Mouse (Mus musculus): ENCODE measurements around the gene Slc25a53. TPM values are rescaled to one million over a fixed set of nuclear protein-coding genes. Genes with fewer than 3 reads are reported as not detected.
A peak's percentile ranks its signal among the peaks of the same experiment; 100 is the strongest.

Slc25a53 gene
- total and polyA plus RNA-seq, 3 experiments = 3.1 to 3.5 (median 3.3) TPM

DNA sequence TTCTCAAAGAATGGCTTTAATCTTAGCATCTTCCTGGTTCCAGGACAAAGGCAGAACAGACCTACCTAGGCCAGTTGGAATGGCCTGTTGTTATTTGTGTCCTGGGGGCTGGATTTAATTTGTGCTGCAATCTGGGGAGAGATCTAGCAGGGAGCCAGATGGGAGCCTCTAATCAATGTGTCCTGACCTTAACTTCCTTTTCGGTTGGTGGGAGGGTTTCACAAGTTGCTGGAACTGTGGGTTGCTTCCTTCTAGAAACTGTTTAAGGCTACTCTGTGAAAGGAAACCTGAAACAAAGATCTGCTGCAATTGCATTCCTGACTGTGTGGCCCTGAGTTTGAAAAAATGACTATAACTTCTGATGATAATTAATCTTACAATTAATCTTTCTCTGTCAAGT, 20.4 kb downstream of the Slc25a53 start:
- H3K9ac ChIP-seq (ENCODE audit: insufficient read depth, low read depth) = no peak overlapping the region
- H3K9me3 ChIP-seq (replicated peaks; ENCODE audit: low read length) = no peaks in the 10 kb centered on the region
- H3K27ac ChIP-seq (ENCODE audit: insufficient read depth, low read depth) = no peak overlapping the region
- no peaks in the 10 kb centered on the region for H3K79me2 ChIP-seq (replicated peaks; ENCODE audit: control insufficient read depth, extremely low read depth, insufficient read depth, poor library complexity, severe bottlenecking)
- no peaks in the 10 kb centered on the region for H3K4me1 ChIP-seq (ENCODE audit: control insufficient read depth in 1 of 2, insufficient read depth in 2 of 2)
- TF ChIP-seq GABPA (IDR thresholded peaks at IDR 0.05; ENCODE audit: insufficient replicate concordance, low read depth, low read length) = no peak
- no peak for TF ChIP-seq ETS1 (conservative IDR thresholded peaks at IDR 0.05; ENCODE audit: low read depth, low read length)
- TF ChIP-seq ZKSCAN1 (IDR thresholded peaks at IDR 0.05; ENCODE audit: borderline replicate concordance, low read depth, low read length) = no peak
- no peak for TF ChIP-seq ZC3H11A (IDR thresholded peaks at IDR 0.05; ENCODE audit: low read depth, low read length)
- TF ChIP-seq CHD1 (IDR thresholded peaks at IDR 0.05; ENCODE audit: low read depth, low read length) = no peak
- TF ChIP-seq ZNF384 (IDR thresholded peaks at IDR 0.05; ENCODE audit: low read depth, low read length) = no peak
- TF ChIP-seq MXI1 (IDR thresholded peaks at IDR 0.05; ENCODE audit: low read depth, low read length) = no peak
- TF ChIP-seq RCOR1 (conservative IDR thresholded peaks at IDR 0.05; ENCODE audit: low read depth, low read length) = no peak
- no peak for TF ChIP-seq ZMIZ1 (IDR thresholded peaks at IDR 0.05; ENCODE audit: low read depth, low read length)
- no peak for TF ChIP-seq EP300 (IDR thresholded peaks at IDR 0.05; ENCODE audit: low read length)
- no peak for TF ChIP-seq BHLHE40 (IDR thresholded peaks at IDR 0.05; ENCODE audit: low read depth, low read length)
- no peak for TF ChIP-seq USF1 (IDR thresholded peaks at IDR 0.05; ENCODE audit: low read depth, low read length)
- no peak for TF ChIP-seq RAD21 (IDR thresholded peaks at IDR 0.05; ENCODE audit: low read depth, low read length)
- no peak for TF ChIP-seq TCF12 (IDR thresholded peaks at IDR 0.05; ENCODE audit: low read depth, low read length)
- TF ChIP-seq SMC3 (IDR thresholded peaks at IDR 0.05; ENCODE audit: low read depth, low read length) = no peak
- TF ChIP-seq MAZ (IDR thresholded peaks at IDR 0.05; ENCODE audit: low read depth, low read length) = no peak
- TF ChIP-seq NELFE (IDR thresholded peaks at IDR 0.05; ENCODE audit: low read depth, low read length) = no peak
- no peak overlapping the region for H3K4me2 ChIP-seq (ENCODE audit: insufficient read depth, low read depth, poor library complexity, severe bottlenecking)
- no peak for DNase-seq (ENCODE audit: extremely low read depth)
- no peaks in the 10 kb centered on the region for H3K27me3 ChIP-seq (replicated peaks)
- peaks cover 3 to 15% of the 10 kb centered on the region in 2 experiments for H3K36me3 ChIP-seq (replicated peaks in 1 of 2; ENCODE audit: control insufficient read depth in 1 of 2, insufficient read depth in 1 of 2, low read length in 1 of 2)
- dilution Hi-C loops (cut with MboI; ENCODE audit: extremely low pct_ligation_motif_present, extremely low pct_unique_long_range_greater_than_20kb, low sequenced_read_pairs) = no loop called here
- in situ Hi-C loops (cut with MboI; ENCODE audit: low pct_ligation_motif_present, low pct_unique_long_range_greater_than_20kb, low sequenced_read_pairs) = loop anchor here (5.0 to 25.0 kb wide), 2 partner anchors 40 to 280 kb away; partner anchors contain the start of genes Morf4l2, Tmsb15b1, Tmsb15b2 and Tmsb15l
- no peak overlapping the region for H3K4me3 ChIP-seq (replicated peaks in 1 of 3; ENCODE audit: low read depth in 2 of 3, low read length in 2 of 3, poor library complexity in 1 of 3)

DNA sequence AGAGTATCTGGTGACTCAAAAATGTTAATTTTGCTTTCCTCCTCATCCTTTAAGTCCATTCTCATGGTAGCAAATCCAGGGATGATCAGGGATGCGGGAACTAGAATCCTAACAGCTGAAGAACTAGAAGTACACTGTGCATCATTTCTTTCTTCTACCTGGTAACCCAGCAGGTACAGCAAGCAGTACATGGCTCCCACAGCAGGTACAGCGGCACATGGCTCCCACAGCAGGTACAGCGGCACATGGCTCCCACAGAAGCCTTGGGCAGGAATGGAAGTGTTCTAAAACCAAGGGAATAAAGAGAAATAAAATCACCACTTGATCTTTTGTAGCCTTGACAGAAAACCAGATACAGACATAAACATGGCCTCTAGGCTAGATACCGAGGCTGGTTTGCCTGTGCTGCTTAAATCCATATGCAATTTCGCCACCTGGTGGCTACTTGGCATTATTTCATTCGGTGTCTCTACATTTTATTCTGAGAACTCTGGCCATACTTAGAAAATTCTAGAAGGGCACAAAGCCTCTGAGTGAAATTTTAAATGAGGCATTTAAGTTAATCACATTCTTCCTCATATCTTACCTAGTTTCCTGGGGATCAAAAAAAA, 22.9 kb downstream of the Slc25a53 start:
- peaks cover 3 to 22% of the 10 kb centered on the region in 2 experiments for H3K36me3 ChIP-seq (replicated peaks in 1 of 2; ENCODE audit: control insufficient read depth in 1 of 2, insufficient read depth in 1 of 2, low read length in 1 of 2)
- TF ChIP-seq MYC (IDR thresholded peaks at IDR 0.05; ENCODE audit: low read depth, low read length) (no peak), ZC3H11A (IDR thresholded peaks at IDR 0.05; ENCODE audit: low read depth, low read length) (peak; percentile 56), SMC3 (IDR thresholded peaks at IDR 0.05; ENCODE audit: low read depth, low read length) (peak; percentile 89), CTCF (conservative IDR thresholded peaks at IDR 0.05 in 1 of 2, IDR thresholded peaks at IDR 0.05 in 1 of 2; ENCODE audit: low read depth in 2 of 2, low read length in 2 of 2) (peak; percentile 23 to 83; a peak in 3 of 4 replicates), BHLHE40 (IDR thresholded peaks at IDR 0.05; ENCODE audit: low read depth, low read length) (no peak), RAD21 (IDR thresholded peaks at IDR 0.05; ENCODE audit: low read depth, low read length) (peak; percentile 87), SIN3A (IDR thresholded peaks at IDR 0.05; ENCODE audit: low read length) (no peak)
- H3K27ac ChIP-seq (ENCODE audit: insufficient read depth, low read depth) = no peak overlapping the region
- H3K27me3 ChIP-seq (replicated peaks) = no peaks in the 10 kb centered on the region
- DNase-seq (ENCODE audit: extremely low read depth) = peak; percentile 63
- no peaks in the 10 kb centered on the region for H3K4me1 ChIP-seq (ENCODE audit: control insufficient read depth in 1 of 2, insufficient read depth in 2 of 2)
- H3K79me2 ChIP-seq (replicated peaks; ENCODE audit: control insufficient read depth, extremely low read depth, insufficient read depth, poor library complexity, severe bottlenecking) = no peaks in the 10 kb centered on the region
- no peak overlapping the region for H3K9ac ChIP-seq (ENCODE audit: insufficient read depth, low read depth)
- no peaks in the 10 kb centered on the region for H3K9me3 ChIP-seq (replicated peaks; ENCODE audit: low read length)
- H3K4me2 ChIP-seq (ENCODE audit: insufficient read depth, low read depth, poor library complexity, severe bottlenecking) = no peak overlapping the region
- dilution Hi-C loops (cut with MboI; ENCODE audit: extremely low pct_ligation_motif_present, extremely low pct_unique_long_range_greater_than_20kb, low sequenced_read_pairs) (no loop called here), in situ Hi-C loops (cut with MboI; ENCODE audit: low pct_ligation_motif_present, low pct_unique_long_range_greater_than_20kb, low sequenced_read_pairs) (loop anchor here (5.0 to 25.0 kb wide), 2 partner anchors 38 to 278 kb away; partner anchors contain the start of genes Morf4l2, Tmsb15b1, Tmsb15b2 and Tmsb15l)
- H3K4me3 ChIP-seq (replicated peaks in 1 of 3; ENCODE audit: low read depth in 2 of 3, low read length in 2 of 3, poor library complexity in 1 of 3) = no peak overlapping the region

All from CH12.LX (cell line).